Mouse (Mus musculus): ENCODE results near the gene Wdr60.

- no peak for TF ChIP-seq CTCF (IDR thresholded peaks at IDR 0.05; ENCODE audit: low read depth)
- TF ChIP-seq EP300 (IDR thresholded peaks at IDR 0.05; ENCODE audit: low read depth): no peak
Measured at GRCm38 (mm10) chr12:116273733-116274132, 10.9 kb upstream of the Wdr60 start.
